Mouse (Mus musculus): Measurements from ENCODE around the gene Bid.

DNA sequence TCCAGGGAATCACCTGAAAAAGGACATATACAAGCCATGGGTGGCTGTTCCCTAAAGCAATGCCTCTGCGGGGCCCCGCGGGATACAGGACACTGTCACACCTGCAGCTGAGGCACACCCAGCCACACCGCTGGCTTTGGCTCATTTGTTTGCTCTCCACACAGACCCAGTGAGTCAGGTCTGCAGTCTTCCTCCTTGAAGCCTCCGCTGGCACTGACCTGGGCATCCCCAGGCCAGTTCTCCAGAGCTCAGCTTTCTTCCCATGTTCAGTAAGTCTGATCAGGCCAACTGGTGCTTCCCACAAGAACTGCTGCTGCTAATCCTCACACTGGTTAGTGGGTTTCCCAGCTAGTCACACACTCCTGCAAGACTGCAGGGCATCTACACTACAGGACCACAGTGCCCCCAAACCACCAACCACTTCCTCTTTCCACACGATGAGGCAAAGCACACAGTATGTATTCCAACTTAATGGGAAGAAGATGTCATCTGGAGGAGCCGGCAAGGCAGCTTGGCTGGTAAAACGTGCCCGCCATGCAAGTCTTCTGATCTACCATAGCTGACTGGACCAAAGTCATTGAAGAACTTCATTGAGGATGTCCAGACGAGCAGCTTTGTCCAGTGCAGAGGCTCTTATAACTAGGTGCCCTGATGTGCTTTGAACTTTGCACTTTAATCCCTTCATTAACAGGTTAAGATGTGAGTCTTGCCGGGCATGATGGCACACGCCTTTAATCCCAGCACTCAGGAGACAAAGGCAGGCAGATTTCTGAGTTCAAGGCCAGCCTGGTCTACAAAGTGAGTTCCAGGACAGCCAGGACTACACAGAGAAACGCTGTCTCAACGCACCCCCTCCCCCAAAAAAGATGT is 14.6 kb downstream of the Bid start:
- TF ChIP-seq GATA1 (IDR thresholded peaks at IDR 0.05; ENCODE audit: borderline replicate concordance, low read length) (no peak), FLI1 (IDR thresholded peaks at IDR 0.05; ENCODE audit: low read length) (no peak)
